Mouse (Mus musculus) G1E (cell line): Measurements from ENCODE around the gene Frrs1. TPM values are rescaled to one million over a fixed set of nuclear protein-coding genes. Genes with fewer than 3 reads are reported as not detected.

Experiments used
- ATAC-seq: 2 replicates; pipeline ENCODE4 v1.8.0; 2016; ENCODE audit warnings: mild to moderate bottlenecking; ENCODE audit not compliant: insufficient number of reproducible peaks, poor library complexity, low FRiP score, severe bottlenecking; ENCODE audit errors: extremely low read depth
- DNase-seq: peaks from one replicate; pipeline ENCODE4 v3.0.0; 2012; ENCODE audit warnings: low spot score
- H3K27me3 ChIP-seq: 2 replicates; pipeline ENCODE4 v1.6.1; 2012; ENCODE audit warnings: mild to moderate bottlenecking, low read length, inconsistent platforms; ENCODE audit not compliant: insufficient read depth
- H3K36me3 ChIP-seq: replicated peaks from 2 replicates; pipeline ENCODE3; 2012; ENCODE audit warnings: mild to moderate bottlenecking, inconsistent platforms
- H3K4me1 ChIP-seq: 2 replicates; pipeline ENCODE4 v1.6.1; 2012; ENCODE audit warnings: low read depth, low read length, inconsistent platforms, mixed read lengths; ENCODE audit not compliant: insufficient read depth
- H3K4me3 ChIP-seq: 2 replicates; pipeline ENCODE4 v1.5.1; 2012; ENCODE audit warnings: low read depth, mild to moderate bottlenecking, inconsistent platforms, low read length, moderate library complexity, mixed read lengths
- H3K9me3 ChIP-seq: replicated peaks from 2 replicates; pipeline ENCODE4 v1.6.1; 2012; ENCODE audit warnings: inconsistent platforms
- CTCF ChIP-seq: IDR thresholded peaks from 2 replicates; pipeline ENCODE4 v1.5.1; 2012; ENCODE audit warnings: low read depth, low read length, inconsistent platforms, mixed read lengths
- GATA1 ChIP-seq: IDR thresholded peaks from 2 replicates; pipeline ENCODE4 v1.6.1; 2012; ENCODE audit warnings: borderline replicate concordance, low read length, inconsistent platforms, mixed read lengths
- GATA2 ChIP-seq: IDR thresholded peaks from 2 replicates; pipeline ENCODE4 v1.6.1; 2012; ENCODE audit warnings: low read depth, low read length, inconsistent platforms, borderline replicate concordance
- POLR2AphosphoS5 ChIP-seq: IDR thresholded peaks from 2 replicates; pipeline ENCODE4 v1.6.1; 2012; ENCODE audit warnings: low read depth, low read length, inconsistent platforms; ENCODE audit not compliant: insufficient replicate concordance
- TAL1 ChIP-seq: conservative IDR thresholded peaks from 2 replicates; pipeline ENCODE4 v1.6.1; 2012; ENCODE audit warnings: low read depth, low read length, inconsistent platforms, mixed read lengths
- polyA plus RNA-seq: library from polyadenylated mRNA; stranded (reverse); fragments of >175 nt; gene quantifications from 2 replicates; pipeline ENCODE4 v1.2.3, GENCODE M21; 2012
- total RNA-seq, 2 experiments: library from RNA; stranded (forward) in 1 of 2; stranded (reverse) in 1 of 2; fragments of 200-1000 nt in 1 of 2; fragments of >200 nt in 1 of 2; fragmentation: Nextera tagmentation in 1 of 2; gene quantifications; 2 replicates each; pipeline ENCODE4 v1.2.3; 2014 to 2017

Frrs1 gene
- total and polyA plus RNA-seq, 3 experiments: 26.1 to 105 (median 37.1) TPM

DNA sequence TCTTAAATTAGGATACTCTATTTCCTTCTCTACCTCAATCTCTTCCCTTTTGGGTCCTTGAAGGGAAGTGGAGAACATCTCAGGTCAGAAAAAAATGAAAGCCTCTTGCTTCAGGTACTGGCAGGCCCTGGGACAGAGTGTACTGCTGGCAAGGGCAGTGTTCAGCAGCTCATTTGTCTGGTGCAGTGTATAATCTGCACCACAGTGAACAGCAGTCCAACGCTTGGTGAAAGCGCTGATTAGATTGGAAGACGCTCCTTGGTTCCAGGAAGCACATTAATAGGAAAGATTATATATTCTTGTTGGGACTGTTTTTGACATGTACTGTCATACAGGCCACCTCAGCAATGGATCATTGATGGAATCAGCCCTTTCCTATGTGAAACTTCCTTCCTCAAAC is 92.2 kb downstream of the Frrs1 start:
- H3K4me1 ChIP-seq: no peaks in the 10 kb centered on the region
- TF ChIP-seq TAL1 (no peak), CTCF (no peak), POLR2AphosphoS5 (no peak), GATA2 (no peak), GATA1 (no peak)
- DNase-seq: no peak
- no peak for ATAC-seq
- H3K4me3 ChIP-seq: no peak overlapping the region
- no peaks in the 10 kb centered on the region for H3K9me3 ChIP-seq
- H3K36me3 ChIP-seq: no peaks in the 10 kb centered on the region
- H3K27me3 ChIP-seq: peaks cover 4% of the 10 kb centered on the region; the same call in 1 of the 2 replicates

DNA sequence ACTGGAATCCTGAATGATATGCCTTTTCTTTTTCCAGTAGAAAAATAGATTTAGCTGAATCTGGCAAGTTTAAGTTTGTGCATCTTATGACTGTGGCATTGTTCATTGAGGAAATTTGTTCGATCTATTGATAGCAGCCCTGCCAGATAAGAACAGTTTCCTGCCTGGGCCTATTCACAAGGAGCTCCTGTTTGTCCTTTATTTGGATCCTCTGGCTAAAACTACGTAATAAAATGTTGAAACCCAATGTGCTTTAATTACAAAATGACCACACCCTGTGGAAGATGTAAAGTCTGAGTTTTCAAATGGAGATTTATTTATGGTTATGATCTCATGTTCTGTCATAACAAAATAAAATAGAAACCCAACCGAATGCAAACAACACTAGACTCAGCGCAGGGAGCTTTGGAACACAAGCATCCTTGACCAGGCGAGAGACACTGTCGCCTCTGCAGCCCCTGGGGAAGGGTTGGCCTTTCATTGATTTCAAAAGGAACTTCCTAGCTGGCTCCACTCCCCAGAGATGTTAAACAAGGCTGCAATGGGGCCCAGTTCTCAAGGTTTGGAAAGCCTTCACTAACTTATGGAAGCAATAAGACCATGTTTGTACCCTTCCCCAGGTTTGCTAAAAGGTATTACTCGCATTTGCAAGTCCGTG is 93.1 kb downstream of the Frrs1 start:
- ATAC-seq (no peak), DNase-seq (no peak)
- TF ChIP-seq POLR2AphosphoS5 (no peak), GATA1 (no peak), TAL1 (no peak), GATA2 (no peak), CTCF (no peak)
- H3K27me3 ChIP-seq: no peaks in the 10 kb centered on the region
- H3K4me1 ChIP-seq: no peaks in the 10 kb centered on the region
- H3K4me3 ChIP-seq: no peak overlapping the region
- H3K36me3 ChIP-seq: no peaks in the 10 kb centered on the region
- no peaks in the 10 kb centered on the region for H3K9me3 ChIP-seq

DNA sequence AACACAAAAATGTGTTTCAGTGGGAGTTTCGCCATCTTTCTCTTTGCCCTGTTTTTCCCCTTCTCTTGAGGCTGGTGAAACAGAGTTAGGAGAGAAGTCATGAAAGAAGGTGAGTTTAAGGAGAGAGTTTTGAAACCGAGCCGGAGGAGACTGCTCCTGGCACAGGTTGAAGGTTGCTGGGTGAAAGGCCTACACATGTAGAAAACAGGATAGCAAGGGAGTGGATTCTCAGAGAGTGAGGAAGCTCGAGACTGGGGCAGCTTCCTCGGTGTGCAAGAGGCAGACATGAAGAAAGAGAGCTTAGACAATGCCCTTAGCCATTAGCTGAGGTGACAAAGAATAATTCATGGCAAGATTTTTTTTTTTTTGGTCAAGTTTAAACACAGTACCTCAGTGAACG is 94.1 kb downstream of the Frrs1 start:
- no peaks in the 10 kb centered on the region for H3K36me3 ChIP-seq
- H3K4me1 ChIP-seq: no peaks in the 10 kb centered on the region
- no peaks in the 10 kb centered on the region for H3K9me3 ChIP-seq
- H3K4me3 ChIP-seq: no peak overlapping the region
- no peak for TF ChIP-seq GATA2
- no peak for TF ChIP-seq TAL1
- TF ChIP-seq POLR2AphosphoS5: no peak
- no peak for TF ChIP-seq CTCF
- TF ChIP-seq GATA1: no peak
- DNase-seq: no peak
- H3K27me3 ChIP-seq: no peaks in the 10 kb centered on the region
- no peak for ATAC-seq

DNA sequence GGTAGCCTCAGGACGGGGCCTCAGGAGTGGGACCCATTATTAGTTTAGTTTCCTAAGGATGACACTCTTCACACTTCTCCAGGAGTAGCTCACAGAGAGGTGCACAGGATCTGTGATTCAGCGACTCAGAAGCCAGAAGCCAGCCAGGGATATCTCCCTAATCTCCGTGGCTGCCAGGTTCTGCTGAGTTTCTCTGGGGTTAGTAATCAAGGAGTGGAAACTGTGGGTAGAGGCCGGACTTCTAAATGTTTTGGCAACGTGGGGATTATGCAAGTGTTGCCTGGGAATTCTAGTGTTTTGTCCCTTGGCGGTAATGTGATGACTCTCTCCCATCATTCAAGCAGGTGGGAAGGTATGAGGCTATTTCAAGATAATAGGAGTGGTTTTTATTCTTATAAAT is 95.8 kb downstream of the Frrs1 start:
- ATAC-seq: no peak
- DNase-seq: no peak
- TF ChIP-seq TAL1: no peak
- no peak for TF ChIP-seq GATA2
- no peak for TF ChIP-seq POLR2AphosphoS5
- no peak for TF ChIP-seq CTCF
- TF ChIP-seq GATA1: no peak
- Histone ChIP-seq H3K4me1 (no peaks in the 10 kb centered on the region), H3K36me3 (no peaks in the 10 kb centered on the region), H3K27me3 (no peaks in the 10 kb centered on the region), H3K9me3 (no peaks in the 10 kb centered on the region), H3K4me3 (no peak overlapping the region)

Other genes with a start within 250 kb of the Frrs1 start
- 32.1 and 42.9 TPM in 2 replicates for gene Trmt13, start 244.9 kb upstream of the Frrs1 start, total RNA-seq (2014; fragmentation: Nextera tagmentation)
- gene Trmt13, start 244.9 kb upstream of the Frrs1 start, total RNA-seq (2017): 34.5 and 35.8 TPM in 2 replicates
- gene Trmt13, start 244.9 kb upstream of the Frrs1 start, polyA plus RNA-seq: 2.2 and 3.8 TPM in 2 replicates
- 73.6 and 75.9 TPM in 2 replicates for gene Mfsd14a, start 196.8 kb upstream of the Frrs1 start, total RNA-seq (2014; fragmentation: Nextera tagmentation)
- gene Mfsd14a, start 196.8 kb upstream of the Frrs1 start, total RNA-seq (2017): 86.5 and 87.0 TPM in 2 replicates
- 12.4 and 15.0 TPM in 2 replicates for gene Mfsd14a, start 196.8 kb upstream of the Frrs1 start, polyA plus RNA-seq
- gene Gm43191, start 178.2 kb upstream of the Frrs1 start, total RNA-seq (2014; fragmentation: Nextera tagmentation): not detected in 2 replicates
- not detected in 2 replicates for gene Gm43191, start 178.2 kb upstream of the Frrs1 start, total RNA-seq (2017)
- gene Gm43191, start 178.2 kb upstream of the Frrs1 start, polyA plus RNA-seq: not detected in 2 replicates
- 52.6 and 54.6 TPM in 2 replicates for gene Slc35a3, start 146.6 kb upstream of the Frrs1 start, total RNA-seq (2014; fragmentation: Nextera tagmentation)
- gene Slc35a3, start 146.6 kb upstream of the Frrs1 start, total RNA-seq (2017): 56.8 and 60.9 TPM in 2 replicates
- gene Slc35a3, start 146.6 kb upstream of the Frrs1 start, polyA plus RNA-seq: 11.3 and 13.4 TPM in 2 replicates
- gene Agl, start 51.3 kb upstream of the Frrs1 start, total RNA-seq (2014; fragmentation: Nextera tagmentation): 33.6 and 38.7 TPM in 2 replicates
- 13.5 and 15.1 TPM in 2 replicates for gene Agl, start 51.3 kb upstream of the Frrs1 start, total RNA-seq (2017)
- 1.3 and 1.7 TPM in 2 replicates for gene Agl, start 51.3 kb upstream of the Frrs1 start, polyA plus RNA-seq
- not detected in 2 replicates for gene 4930455H04Rik, start 108.8 kb downstream of the Frrs1 start, total RNA-seq (2014; fragmentation: Nextera tagmentation)
- 0.17 TPM in 1 of 2 replicates, not detected in the other for gene 4930455H04Rik, start 108.8 kb downstream of the Frrs1 start, total RNA-seq (2017)
- not detected in 2 replicates for gene 4930455H04Rik, start 108.8 kb downstream of the Frrs1 start, polyA plus RNA-seq
- not detected in 2 replicates for gene Palmd, start 109.5 kb downstream of the Frrs1 start, total RNA-seq (2014; fragmentation: Nextera tagmentation)
- gene Palmd, start 109.5 kb downstream of the Frrs1 start, total RNA-seq (2017): 0.17 and 0.22 TPM in 2 replicates
- not detected in 2 replicates for gene Palmd, start 109.5 kb downstream of the Frrs1 start, polyA plus RNA-seq